Mouse (Mus musculus): Measurements from ENCODE around the gene Olfr1138.

GRCm38 (mm10) chr2:87743452-87743851 lies 3.7 kb upstream of the Olfr1138 start, which contains the start of gene Olfr1140:
- TF ChIP-seq CTCF (conservative IDR thresholded peaks at IDR 0.05; ENCODE audit: low read length): no peak
- TF ChIP-seq POU5F1 (IDR thresholded peaks at IDR 0.05; ENCODE audit: borderline replicate concordance, low read length): no peak
- no peak for TF ChIP-seq NANOG (IDR thresholded peaks at IDR 0.05; ENCODE audit: borderline replicate concordance, low read length)
